Mouse (Mus musculus): ENCODE data around the gene 1700122O11Rik.

Gene 1700122O11Rik

DNA sequence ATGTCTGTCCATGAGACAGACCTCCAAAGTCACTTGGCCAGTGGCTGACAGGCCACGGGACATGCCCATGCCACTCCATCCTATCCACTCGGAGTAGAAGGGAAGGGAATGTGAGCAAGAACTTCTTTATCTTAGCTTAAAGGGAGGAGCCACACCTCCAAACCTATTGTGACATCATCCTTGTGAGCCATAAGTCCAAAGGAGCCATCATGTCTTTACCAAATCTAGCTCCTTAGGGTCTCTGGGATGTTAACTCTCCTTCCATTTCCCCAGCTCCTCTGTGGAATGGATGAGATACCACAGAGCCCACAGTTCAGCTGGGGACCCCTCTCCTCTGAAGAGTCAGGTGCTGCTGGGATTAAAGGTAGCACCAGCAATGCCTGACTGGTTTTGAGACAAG, at the start of gene 1700122O11Rik:
1700122O11Rik (minus strand) TSS at position 101 of the 400 bp plus-strand sequence.
- no peak for DNase-seq (ENCODE audit: low spot score)

DNA sequence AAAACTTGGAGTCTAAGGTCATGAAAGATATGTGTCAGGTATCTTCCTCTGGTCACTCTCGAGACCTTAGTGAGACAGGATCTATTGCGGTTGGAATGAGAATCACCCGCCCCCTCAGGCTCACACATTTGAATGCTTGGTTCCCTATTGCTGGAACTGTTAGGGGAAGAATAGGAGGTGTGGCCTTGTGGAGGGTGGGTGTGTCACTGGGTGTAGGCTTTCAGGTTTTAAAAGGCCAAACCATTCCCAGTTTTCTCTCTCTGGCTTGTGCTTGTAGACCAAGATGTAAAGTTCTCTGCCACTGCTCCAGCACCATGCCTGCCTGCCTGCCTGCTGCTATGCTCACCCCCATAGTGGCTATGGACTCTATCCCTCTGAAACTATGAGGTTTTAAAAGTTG, 42.5 kb upstream of the 1700122O11Rik start:
- DNase-seq (ENCODE audit: low spot score) = no peak

DNA sequence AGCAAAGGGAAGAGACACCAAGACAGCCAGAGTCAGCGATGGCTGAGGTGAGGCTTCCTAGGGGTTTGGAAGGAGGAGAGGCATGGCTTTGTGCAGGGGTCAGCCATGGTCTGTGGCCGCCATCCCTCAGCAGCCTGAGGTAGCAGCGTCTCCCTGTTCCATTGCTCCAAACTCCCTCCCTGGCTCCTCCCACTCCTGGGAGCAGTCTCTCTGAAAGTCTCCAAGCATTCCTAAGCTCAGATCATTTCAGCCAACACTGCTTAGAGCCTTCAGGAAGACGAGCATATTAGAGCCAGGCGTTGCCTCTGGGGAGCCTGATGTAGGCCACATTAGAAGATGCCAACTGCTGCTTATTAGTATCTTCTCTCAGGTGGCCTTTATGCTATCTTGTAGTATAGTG, 29.6 kb upstream of the 1700122O11Rik start:
- DNase-seq (ENCODE audit: low spot score) = no peak

DNA sequence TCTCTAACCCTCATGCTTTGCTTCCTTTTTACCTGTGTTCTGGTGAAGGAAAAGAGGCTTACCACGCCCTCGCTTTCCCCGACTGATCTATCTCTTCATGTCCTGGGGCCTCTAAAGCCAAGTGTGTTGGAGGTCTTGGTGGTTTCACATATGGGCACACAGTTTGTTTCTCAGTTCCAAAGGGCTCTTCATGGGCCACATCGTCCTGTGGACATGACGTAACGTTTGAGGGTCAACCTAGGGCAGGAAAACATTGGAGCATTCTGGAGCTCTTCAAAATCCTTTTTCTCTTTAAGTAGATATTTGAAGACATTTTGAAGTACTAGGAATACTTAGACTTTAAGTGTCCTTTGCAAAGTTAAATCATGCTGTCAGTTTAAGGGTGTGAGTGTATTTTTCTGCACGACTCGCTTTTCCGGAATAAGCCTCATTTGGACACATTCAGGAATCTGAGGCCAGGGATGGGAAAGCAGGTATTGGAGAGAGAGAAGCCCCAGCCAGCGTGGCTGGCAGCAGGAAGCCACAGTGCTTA, 29.1 kb upstream of the 1700122O11Rik start:
- no peak for DNase-seq (ENCODE audit: low spot score)

DNA sequence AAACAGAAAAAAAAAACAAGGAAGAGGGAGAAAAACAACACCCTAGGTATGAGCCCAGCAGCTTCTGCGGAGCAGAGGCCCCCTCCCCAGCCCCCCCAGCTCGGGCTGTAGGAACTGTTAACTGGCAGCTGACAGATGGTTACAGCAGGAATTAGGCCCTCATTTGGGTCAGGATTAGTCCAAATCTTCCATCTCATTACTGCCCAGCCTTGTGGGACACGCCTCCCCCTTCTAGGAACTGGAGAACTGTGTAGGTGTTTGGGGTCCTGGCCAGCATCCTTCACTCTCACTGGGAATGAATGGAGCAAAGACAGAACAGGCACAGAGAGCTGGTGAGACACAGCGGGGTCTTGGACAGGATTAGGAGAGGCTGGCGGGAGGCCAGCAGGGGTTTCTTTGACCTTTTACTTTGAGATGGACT, 27.0 kb upstream of the 1700122O11Rik start:
- no peak for DNase-seq (ENCODE audit: low spot score)

DNA sequence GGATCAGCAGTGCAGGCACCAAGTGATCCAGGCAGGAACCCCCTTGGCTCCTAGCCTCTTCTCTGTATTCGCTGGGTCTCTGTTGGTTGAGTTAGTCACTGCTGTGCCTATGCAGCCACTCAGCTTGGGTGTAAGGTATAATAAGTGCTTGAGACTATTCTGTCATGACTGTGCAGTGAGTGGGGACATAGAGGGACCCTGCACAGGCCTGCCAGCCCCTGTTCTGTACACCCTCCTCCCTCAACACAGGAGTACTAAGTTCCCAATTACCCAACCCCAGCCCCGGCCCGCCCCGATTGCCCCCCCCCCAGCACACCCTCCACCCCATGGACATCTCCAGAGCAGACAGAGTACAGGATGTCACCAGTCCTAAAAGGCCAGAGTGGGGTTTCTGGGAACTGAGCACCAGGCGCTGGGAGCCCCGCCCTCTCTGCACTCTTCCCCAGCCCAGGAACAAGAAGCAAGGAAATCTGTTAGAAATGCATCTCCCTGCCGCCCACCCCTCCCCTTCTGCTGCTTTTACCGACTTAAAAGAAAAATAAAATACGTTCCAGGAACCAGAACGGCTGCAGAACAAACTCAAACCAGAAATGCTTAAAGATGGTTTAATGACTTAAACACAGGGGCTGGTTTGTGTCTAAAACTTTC, 26.2 kb upstream of the 1700122O11Rik start:
- DNase-seq (ENCODE audit: low spot score) = no peak

DNA sequence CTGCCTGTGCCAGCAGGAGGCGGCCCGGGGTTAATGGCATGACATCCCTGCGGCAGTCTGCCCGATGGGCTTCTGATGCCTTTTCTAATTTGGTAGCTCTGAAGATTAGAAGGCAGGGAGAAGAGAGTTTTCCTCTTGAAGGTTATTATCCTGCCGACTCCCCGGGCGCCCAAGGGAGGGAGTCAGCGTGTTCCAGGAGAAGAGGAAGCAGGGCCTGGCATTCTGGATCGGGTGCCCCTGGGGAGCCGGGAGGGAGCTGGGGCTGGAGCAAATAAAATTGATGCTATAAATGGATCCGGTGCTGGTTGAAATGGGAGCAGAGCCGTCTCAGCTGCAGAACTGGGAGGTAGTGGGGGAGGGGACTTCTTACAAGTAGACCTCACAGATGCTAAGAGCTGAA, 19.3 kb upstream of the 1700122O11Rik start:
- DNase-seq (ENCODE audit: low spot score) = no peak

DNA sequence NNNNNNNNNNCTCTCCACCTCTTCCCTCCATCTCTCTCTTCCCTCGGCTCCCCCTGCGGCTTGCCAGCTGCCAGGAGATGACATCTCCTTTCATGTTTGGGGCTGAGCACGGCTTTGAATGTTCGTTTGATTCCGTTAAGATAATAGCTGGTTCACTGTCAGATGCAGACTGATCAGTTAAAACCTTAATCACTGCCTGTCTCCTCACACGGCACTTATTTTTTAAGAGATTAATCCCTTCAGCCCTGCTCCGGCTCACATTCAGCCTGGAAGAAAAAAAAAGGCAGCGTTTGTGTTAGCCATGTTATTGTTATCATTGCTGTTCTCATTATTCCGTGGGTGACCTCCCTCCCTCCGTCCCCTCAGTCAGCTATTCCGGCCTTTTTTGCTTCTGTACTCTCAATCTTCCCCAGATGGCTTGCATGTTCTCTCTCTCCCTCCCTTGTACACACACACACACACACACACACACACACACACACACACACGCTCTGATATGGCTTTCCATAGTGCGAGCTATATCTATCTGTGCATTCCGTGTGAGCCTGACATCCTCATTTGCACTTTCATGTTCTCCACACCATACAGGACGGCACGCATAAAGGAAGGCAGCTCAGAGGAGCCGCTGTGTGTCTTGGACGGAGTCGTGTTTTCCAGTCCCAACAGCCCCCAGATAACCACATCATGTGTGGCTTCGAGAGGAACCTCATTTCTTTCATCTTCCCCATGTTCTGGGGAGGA, 17.2 kb upstream of the 1700122O11Rik start:
- DNase-seq (ENCODE audit: low spot score) = no peak

DNA sequence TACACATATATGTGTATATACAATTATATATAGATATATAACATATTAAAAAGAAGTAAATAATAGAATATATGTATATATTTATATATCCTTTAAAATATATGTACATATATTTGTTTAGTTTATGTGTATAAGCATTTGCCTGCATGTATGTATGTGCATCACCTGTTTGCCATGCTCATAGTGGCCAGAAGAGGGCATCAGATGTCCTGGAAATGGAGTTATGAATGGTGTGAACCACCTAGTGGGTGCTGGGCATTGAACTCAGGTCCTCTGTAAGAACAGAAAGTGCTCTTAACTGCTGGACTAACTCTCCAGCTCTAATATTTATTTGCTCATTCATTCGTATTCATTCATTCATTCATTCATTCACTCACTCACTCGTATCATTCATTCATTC, 15.6 kb upstream of the 1700122O11Rik start:
- no peak for DNase-seq (ENCODE audit: low spot score)

DNA sequence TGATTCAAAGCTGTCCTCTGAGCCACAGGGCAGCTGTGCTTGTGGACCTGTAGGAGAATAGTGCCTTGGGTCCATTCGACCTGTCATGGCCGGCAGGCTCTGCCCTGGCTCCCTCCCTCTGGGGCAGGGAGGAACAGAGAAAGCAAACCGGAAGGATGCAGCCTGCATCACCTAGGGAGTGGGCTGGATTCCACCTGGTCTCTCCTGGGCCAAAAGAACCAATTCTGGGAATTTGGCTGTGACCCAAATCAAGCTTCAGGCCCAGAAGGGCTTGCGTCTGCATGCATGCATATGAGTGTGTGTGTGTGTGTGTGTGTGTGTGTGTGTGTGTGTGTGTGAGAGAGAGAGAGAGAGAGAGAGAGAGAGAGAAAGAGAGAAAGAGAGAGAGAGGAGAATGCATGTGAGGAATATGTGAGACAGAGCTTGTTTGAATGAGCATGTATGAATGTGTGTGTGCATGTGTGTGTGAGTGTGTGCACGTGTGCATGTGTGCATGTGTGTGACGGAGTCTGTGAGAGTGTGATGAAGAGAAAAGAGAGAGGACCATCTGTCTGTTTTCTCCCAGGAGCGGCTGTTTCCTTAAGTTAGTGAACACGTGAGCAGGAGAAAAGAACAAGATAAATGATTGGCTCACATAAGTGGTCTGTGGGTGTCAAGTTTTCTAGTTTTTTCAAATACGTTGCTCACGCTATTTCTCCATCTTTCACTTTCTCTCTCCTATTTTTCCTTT, 14.4 kb upstream of the 1700122O11Rik start:
- DNase-seq (ENCODE audit: low spot score) = no peak

DNA sequence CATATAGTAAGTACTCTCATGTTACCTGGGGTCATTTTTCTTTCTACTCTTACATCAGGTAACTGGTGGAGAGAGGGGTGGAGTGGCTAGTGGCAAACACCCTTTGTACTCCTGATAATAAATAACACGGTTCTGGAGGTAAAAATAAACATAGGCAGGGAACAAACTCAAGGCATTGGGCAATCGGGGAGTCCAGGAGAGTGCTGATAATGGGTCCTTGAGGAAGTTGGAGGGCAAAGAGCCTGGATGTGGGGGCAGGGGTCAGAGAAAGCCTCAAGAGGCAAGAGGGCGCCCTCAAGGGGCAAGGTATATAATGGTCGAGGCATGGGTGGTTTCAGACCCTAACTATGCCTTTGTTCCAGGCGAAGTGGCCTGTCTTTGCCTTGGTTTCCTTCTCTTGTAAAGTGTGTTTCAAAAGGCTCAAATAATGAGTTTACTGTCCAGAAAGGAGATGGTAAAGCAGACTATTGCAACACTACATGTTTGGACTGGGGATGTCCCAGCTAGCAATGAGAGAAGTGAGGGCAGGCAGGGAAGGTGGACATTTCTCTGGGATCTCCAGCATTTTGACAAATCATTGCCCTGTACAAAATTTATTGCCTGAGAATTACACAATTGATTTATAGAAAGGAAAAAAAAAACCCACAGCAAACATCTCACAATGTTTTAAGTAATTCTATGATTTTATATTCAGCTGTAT, 13.7 kb upstream of the 1700122O11Rik start:
- DNase-seq (ENCODE audit: low spot score) = no peak

DNA sequence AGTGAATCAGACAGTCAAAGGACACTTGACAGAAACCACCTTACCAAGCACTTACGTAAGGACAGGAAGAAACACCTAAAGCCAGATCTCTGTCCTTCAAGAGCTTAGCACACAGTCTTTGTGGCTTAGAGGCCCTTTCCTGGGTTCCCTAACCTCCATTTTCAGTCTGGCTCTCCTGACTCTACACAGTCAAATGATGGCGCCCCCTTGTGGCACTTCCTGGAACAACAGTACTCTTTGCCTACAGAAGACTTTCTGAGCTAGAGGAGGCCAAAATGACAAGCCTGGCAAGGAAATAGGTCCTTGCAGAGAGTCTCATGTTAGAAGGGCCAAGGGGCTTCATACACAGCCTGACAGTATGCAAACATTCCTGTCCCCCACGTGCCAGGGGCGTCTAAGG, 7.5 kb upstream of the 1700122O11Rik start:
- peak; percentile 45 for DNase-seq (ENCODE audit: low spot score)

DNA sequence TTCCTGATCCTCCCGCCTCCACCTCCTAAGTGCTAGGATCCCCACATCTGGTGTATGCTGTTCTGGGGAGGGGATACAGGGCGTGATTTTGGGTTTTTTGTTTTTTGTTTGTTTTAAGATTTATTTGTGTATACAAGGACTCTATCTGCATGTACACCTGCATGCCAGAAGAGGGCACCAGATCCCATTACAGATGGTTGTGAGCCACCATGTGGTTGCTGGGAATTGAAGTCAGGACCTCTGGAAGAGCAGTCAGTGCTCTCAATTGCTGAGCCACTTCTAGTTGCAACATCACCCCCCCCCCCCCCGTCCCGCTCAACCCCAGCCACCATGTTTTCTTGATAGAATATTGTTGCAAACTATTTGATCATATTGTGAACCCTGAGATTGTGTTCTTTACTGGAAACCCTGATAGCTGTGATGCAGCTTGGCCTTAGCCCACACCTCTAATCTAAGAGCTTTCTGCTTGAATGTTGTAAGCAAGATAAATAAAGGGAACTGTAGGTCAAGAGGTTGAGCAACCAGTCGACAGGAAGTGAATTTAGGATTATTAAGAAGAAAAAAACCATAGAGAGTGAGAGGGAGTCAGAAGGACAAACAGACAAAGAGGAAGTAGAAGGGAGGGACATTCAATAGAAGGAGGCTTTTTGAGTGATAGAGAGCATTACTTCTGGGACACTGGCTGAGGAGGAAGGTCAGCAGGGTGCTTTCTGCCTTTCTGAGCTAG, 5.2 kb upstream of the 1700122O11Rik start:
- no peak for DNase-seq (ENCODE audit: low spot score)

DNA sequence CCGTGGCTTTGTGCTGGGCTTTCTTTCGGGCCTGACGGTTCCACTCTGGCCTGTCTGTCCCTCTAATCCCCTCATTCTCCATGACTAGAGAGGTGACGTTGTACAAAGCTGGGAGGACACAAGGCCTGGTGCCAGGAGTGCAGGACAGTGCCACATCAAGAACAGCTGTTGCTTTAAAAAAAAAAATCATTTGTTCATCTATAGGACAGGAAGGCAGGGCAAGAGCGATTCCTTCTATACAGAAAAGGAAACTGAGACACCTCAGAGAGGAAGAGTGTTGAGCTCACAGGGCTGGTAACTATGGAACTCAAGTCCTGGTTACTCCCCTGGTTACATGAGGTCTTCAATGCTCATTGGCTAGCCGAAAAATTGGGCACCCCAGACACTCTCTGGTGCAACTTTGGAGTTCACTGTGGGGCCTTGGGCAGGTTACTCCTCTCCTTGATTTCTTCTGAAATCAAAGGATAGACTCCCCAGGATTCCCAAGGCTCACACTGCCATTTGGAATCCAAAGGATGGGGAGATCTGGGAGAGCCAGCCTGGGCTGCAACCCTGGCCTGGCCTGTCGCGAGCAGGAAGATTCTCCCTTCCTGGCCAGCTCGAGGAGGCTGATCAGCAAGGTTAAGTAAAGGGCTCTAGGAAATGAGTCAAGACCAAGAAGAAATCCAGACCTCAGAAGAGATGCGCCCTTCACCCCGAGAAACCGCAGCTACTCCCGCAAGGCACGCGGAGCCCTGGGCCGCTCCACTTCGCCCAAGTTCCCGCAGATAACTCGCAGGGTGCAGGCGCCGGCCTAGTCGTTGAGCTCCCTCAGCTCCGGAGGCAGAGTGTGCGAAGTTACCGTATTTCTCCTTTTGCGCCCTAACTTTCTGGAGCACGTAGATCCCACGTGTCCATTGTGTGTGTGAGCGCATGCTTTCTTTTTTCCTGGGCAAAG, 3.5 kb upstream of the 1700122O11Rik start:
- no peak for DNase-seq (ENCODE audit: low spot score)

DNA sequence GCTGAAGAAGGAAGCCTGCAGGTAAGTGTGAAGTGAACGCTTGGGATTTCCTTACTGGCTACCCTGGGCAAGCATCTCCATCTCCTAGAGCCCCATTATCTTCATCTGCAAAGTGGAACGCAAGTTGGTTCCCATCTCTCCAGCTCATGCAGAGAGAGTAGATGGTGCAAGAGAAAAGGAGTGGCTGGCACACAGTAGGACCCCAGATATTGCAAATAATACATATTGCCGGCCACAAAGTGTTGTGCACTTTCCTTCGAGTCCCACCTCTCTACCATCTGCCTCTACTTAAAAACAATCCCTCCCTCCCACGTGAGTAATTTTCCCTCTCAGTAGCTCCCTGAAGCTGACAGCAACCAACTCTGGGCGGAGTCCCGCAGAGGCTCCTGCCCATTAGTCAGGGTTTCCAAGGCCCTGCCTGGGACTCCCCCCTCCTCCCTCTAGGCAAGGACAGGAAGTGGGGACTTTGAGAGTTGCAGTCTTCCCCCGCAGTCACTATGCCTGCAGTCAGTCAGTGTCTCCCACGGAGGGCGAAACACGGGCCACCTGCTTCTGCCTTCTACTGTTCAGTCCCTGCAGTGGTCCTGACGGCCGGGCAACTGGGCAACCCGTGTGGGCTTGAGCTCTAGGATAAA, 1.3 kb upstream of the 1700122O11Rik start:
- DNase-seq (ENCODE audit: low spot score) = no peak

DNA sequence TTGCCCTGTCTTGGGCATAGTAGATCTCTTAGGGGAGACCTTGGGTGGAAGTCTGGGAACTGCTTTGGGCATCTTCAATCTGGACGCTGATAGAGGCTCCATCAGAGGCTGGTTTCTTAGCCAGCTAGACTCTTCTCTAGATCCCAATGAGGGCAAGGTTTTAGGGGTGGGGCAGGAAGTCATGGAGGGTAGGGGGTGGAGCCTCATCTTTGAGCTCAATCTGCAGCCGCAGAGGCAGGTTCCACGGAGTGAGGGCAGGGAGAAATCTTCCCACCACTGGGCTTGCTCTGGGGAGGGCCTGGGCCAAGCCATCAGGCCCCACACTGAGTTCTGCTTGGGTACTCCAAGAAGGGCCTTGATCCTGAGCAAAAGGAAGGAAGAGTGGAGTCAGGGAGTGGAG, 1.2 kb downstream of the 1700122O11Rik start:
- no peak for DNase-seq (ENCODE audit: low spot score)

DNA sequence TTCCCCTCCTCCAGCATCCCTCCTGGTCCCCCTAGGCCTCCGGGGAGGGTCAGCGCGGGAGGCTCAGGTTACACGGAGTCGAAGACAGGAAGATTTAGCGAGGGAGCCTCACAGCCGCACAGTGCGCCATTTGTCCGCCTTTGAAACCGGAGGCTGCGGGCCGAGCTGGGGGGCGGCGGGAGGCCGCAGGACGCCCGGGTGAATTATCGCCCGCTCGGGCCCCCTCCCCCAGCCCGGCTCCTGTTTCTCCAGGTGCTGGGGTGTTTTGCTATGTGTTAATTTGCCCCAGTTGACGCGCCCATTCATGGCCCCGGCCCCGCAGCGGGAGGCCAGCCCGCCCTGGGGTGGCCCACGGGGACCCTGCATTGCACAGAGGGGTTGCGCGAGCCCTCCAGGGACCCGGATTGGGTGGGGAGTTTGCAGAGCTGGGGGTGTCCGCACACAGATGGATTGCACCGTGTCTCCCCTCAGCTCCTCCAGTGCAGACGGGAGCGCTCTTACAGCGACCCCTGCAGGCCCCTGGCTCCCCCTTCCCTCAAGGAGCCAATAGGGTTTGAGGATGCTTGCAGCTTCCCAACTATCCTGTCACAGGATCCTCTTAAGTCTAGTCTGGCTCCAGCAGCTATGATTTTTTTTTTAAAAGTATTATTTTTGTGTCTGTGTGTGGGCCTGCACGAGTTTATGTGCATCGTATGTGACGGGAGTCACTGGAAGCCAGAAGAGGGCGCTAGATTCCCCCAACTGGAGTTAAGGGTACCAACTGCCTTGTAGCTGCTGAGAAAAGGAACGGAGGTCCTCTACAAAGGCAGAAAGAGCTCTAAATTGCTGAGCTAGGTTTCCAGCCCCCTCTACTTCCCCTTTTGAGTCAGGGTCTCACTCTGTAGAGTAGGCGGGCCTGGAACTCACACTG, 6.3 kb downstream of the 1700122O11Rik start:
- no peak for DNase-seq (ENCODE audit: low spot score)

DNA sequence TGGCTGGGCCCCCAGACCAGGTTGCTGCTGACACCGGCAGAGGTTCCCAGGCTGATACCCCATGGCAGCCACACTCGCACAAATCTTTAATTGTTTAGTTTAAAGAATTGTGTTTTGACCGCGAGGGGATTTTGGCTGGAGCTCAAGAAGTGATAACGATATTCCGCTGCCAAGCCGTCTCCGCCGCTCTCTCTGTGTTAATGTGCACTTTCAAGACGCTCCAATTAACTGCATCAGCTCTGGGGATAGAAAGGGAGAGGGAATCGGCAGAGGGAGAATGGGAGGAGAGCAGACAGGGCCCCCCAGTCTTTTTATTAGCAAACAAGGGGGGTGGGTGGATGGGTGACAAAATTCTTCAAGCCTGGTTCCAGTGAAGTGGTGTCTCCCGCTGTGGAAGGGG, 8.9 kb downstream of the 1700122O11Rik start:
- no peak for DNase-seq (ENCODE audit: low spot score)

DNA sequence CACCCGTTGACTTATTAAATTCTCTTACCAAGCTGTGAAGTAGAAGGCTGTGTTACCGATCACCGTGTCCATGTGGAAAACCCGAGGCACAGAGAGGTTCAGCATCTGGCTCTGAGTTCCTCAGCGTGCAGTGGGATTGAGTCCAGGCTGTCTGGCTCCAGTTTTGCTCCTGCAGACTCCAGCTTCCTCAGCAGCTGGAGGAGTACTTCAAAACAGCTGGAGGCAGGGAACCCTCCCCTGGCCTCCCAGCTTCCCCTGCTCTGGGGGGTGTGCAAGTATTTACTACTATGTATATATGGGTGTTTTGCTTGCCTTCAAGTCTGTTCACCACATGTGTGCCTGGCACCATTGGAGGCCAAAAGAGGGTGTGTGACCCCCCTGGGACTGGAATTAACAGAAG, 9.8 kb downstream of the 1700122O11Rik start:
- no peak for DNase-seq (ENCODE audit: low spot score)
